Mouse (Mus musculus) thymus, postnatal 25 days (tissue): ENCODE data around the gene Usp51.
"Not testable (repeated sequence)": the region's sequence is repeated elsewhere in the genome, so short reads cannot be mapped to it uniquely, and the experiment has no call there.

Experiments used
- DNase-seq: peaks from one replicate; pipeline ENCODE4 v3.0.0; 2022

Usp51 gene

GRCm38 (mm10) chrX:153006387-153006841, at the start of gene Usp51:
Gene Usp51, plus strand, starts transcription at chrX:153006469.
- DNase-seq, result peak; percentile 11

GRCm38 (mm10) chrX:152969606-152970005, 36.7 kb upstream of the Usp51 start:
- DNase-seq, result no peak

GRCm38 (mm10) chrX:152973476-152974203, 32.6 kb upstream of the Usp51 start:
- DNase-seq, result not testable (repeated sequence)

- DNase-seq, result no peak
Observed at GRCm38 (mm10) chrX:152974204-152974661, 32.0 kb upstream of the Usp51 start.

- no peak for DNase-seq
Observed at GRCm38 (mm10) chrX:152976538-152976937, 29.7 kb upstream of the Usp51 start.

GRCm38 (mm10) chrX:152985009-152985408, 21.3 kb upstream of the Usp51 start:
- DNase-seq, result no peak

GRCm38 (mm10) chrX:152989852-152990251, 16.4 kb upstream of the Usp51 start:
- DNase-seq, result not testable (repeated sequence)

GRCm38 (mm10) chrX:152996105-152996504, 10.2 kb upstream of the Usp51 start:
- not testable (repeated sequence) for DNase-seq

GRCm38 (mm10) chrX:153007021-153007684, 884 bp downstream of the Usp51 start:
- peak; percentile 28 for DNase-seq

- DNase-seq, result no peak
Observed at GRCm38 (mm10) chrX:153007685-153008047, 1.4 kb downstream of the Usp51 start.

- not testable (repeated sequence) for DNase-seq
Observed at GRCm38 (mm10) chrX:153025255-153025654, 19.0 kb downstream of the Usp51 start.

- not testable (repeated sequence) for DNase-seq
Observed at GRCm38 (mm10) chrX:153025709-153026108, 19.4 kb downstream of the Usp51 start.

- DNase-seq, result not testable (repeated sequence)
Observed at GRCm38 (mm10) chrX:153031547-153031946, 25.3 kb downstream of the Usp51 start.

GRCm38 (mm10) chrX:153037087-153037971, 31.1 kb downstream of the Usp51 start, which contains the start of gene Mageh1:
Gene Mageh1, minus strand, starts transcription at chrX:153037575.
- peak; percentile 1 for DNase-seq

GRCm38 (mm10) chrX:153037972-153038744, 31.9 kb downstream of the Usp51 start:
- not testable (repeated sequence) for DNase-seq
